22 mouse cellular contexts compared by ENCODE assay signal in the genomic region with DNA sequence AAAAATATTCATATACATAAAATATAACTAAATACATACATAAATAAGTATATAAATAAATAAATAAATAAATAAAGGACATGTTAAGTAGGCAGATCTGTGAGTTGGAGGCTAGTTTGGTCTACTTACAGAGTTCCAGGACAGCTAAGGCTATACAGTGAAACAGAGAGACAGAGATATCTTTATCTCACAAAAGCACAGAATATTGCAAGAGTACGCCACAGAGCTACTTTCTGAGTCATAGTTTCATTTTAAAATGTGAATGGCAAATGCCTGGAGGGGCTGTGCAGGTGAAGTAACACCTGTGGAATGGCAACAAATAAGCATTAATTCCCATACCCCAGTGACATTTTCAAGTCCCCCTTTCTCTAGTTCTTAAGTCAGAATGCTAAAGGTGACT. TPM values are rescaled to one million over a fixed set of nuclear protein-coding genes. Genes with fewer than 3 reads are reported as not detected.
DNase-seq lines count a peak whose midpoint lies in the region; ATAC-seq lines count a peak whose summit lies in the region.
"Had no signal": no experiment of that assay in that cellular context is flagged by ENCODE, and none has a peak within 500 bp of the region (broad histone marks: within the 10 kb centered on the region; RNA-seq: fewer than 3 reads in every experiment).

No protein-coding gene starts in this region.

- peak overlapping the region; percentile 6 for H3K4me2 ChIP-seq in liver, embryonic 11.5 days
- 0 out of 2 replicates have a peak overlapping the region, but pooled peaks have one; percentile 19 for H3K4me2 ChIP-seq in liver, embryonic 15.5 days
- H3K4me2 ChIP-seq in hindbrain, embryonic 13.5 days = no peak overlapping the region
- H3K4me2 ChIP-seq: embryonic facial prominence, embryonic 15.5 days; forebrain, embryonic 12.5 days; hindbrain, embryonic 12.5 days had no signal

- DNase-seq in liver, embryonic 11.5 days (ENCODE audit: low spot score) = no peak
- no peak for DNase-seq in liver
- peak; percentile 43 for DNase-seq in induced T-regulatory cell, adult 2 months (ENCODE audit: low read depth)
- no peak for DNase-seq in right cerebral cortex, postnatal 14 days
- no peak for DNase-seq in left cerebral cortex, adult 9 months (ENCODE audit: low spot score in 2 of 2)
- DNase-seq: adrenal gland, adult 8-10 months; adrenal gland, postnatal 36 days; cerebellum, adult 11 months; cerebellum, adult 8-10 months; cerebellum, postnatal 14 days; embryo, embryonic 11 days; gastrocnemius, postnatal 10 days; heart, adult 18-20 months; heart, postnatal 10 days; heart, postnatal 4 days had no signal

- H3K27ac ChIP-seq in liver, embryonic 11.5 days (ENCODE audit: low read depth, low read length) = no peak overlapping the region
- no peak overlapping the region; the same call in 1 of the 2 replicates for H3K27ac ChIP-seq in liver, embryonic 15.5 days (replicated peaks)
- no peak overlapping the region for H3K27ac ChIP-seq in hindbrain, embryonic 13.5 days
- H3K27ac ChIP-seq: embryonic facial prominence, embryonic 15.5 days; forebrain, embryonic 12.5 days; heart, embryonic 10.5 days; hindbrain, embryonic 12.5 days had no signal

- no peaks in the 10 kb centered on the region for H3K36me3 ChIP-seq in liver, embryonic 11.5 days (ENCODE audit: control insufficient read depth, insufficient read depth, low read length)
- H3K36me3 ChIP-seq in liver, embryonic 15.5 days (replicated peaks) = no peaks in the 10 kb centered on the region
- no peaks in the 10 kb centered on the region for H3K36me3 ChIP-seq in hindbrain, embryonic 13.5 days
- H3K36me3 ChIP-seq: embryonic facial prominence, embryonic 15.5 days; forebrain, embryonic 12.5 days; heart, embryonic 10.5 days; hindbrain, embryonic 12.5 days had no signal

- peaks cover 11% of the 10 kb centered on the region for H3K4me1 ChIP-seq in liver, embryonic 11.5 days (replicated peaks; ENCODE audit: control insufficient read depth, insufficient read depth, low read length)
- peaks cover 40% of the 10 kb centered on the region for H3K4me1 ChIP-seq in liver, embryonic 15.5 days (replicated peaks)
- H3K4me1 ChIP-seq in hindbrain, embryonic 13.5 days (replicated peaks) = peaks cover 16% of the 10 kb centered on the region

- WGBS in liver, embryonic 11.5 days = 53% methylated on average over 1 of the region's 1 CpGs
- 25% methylated on average over 1 of the region's 1 CpGs for WGBS in liver, embryonic 15.5 days (ENCODE audit: insufficient replicate concordance)
- WGBS in hindbrain, embryonic 13.5 days = 89% methylated on average over 1 of the region's 1 CpGs

- H3K9me3 ChIP-seq in liver, embryonic 11.5 days (ENCODE audit: control insufficient read depth, low read length) = no peaks in the 10 kb centered on the region
- no peaks in the 10 kb centered on the region for H3K9me3 ChIP-seq in liver, embryonic 15.5 days (replicated peaks)
- H3K9me3 ChIP-seq in hindbrain, embryonic 13.5 days = no peaks in the 10 kb centered on the region
- H3K9me3 ChIP-seq: embryonic facial prominence, embryonic 15.5 days; forebrain, embryonic 12.5 days; heart, embryonic 10.5 days; hindbrain, embryonic 12.5 days had no signal

- no peak overlapping the region for H3K4me3 ChIP-seq in liver, embryonic 11.5 days (ENCODE audit: low read depth, low read length)
- no peak overlapping the region for H3K4me3 ChIP-seq in liver, embryonic 15.5 days (replicated peaks)
- H3K4me3 ChIP-seq in hindbrain, embryonic 13.5 days = no peak overlapping the region
- H3K4me3 ChIP-seq: embryonic facial prominence, embryonic 15.5 days; forebrain, embryonic 12.5 days; heart, embryonic 10.5 days; hindbrain, embryonic 12.5 days had no signal

- ATAC-seq in liver, embryonic 11.5 days (replicated peaks; ENCODE audit: low FRiP score) = no peak
- no peak for ATAC-seq in liver, embryonic 15.5 days (ENCODE audit: insufficient read depth)
- ATAC-seq in hindbrain, embryonic 13.5 days (ENCODE audit: low FRiP score) = no peak
- ATAC-seq: forebrain, embryonic 16.5 days had no signal

- H3K27me3 ChIP-seq in liver, embryonic 11.5 days (replicated peaks; ENCODE audit: control insufficient read depth, insufficient read depth, low read length) = no peaks in the 10 kb centered on the region
- no peaks in the 10 kb centered on the region for H3K27me3 ChIP-seq in liver, embryonic 15.5 days
- H3K27me3 ChIP-seq in hindbrain, embryonic 13.5 days = no peaks in the 10 kb centered on the region
- H3K27me3 ChIP-seq: embryonic facial prominence, embryonic 15.5 days; forebrain, embryonic 12.5 days; hindbrain, embryonic 12.5 days had no signal

- no peak overlapping the region for H3K9ac ChIP-seq in liver, embryonic 11.5 days (ENCODE audit: low read depth, low read length)
- no peak overlapping the region for H3K9ac ChIP-seq in liver, embryonic 15.5 days
- no peak overlapping the region for H3K9ac ChIP-seq in hindbrain, embryonic 13.5 days
- H3K9ac ChIP-seq: embryonic facial prominence, embryonic 15.5 days; forebrain, embryonic 12.5 days; hindbrain, embryonic 12.5 days had no signal

RNA-seq across cellular contexts. Expression of a gene that starts 2.2 kb away (rescaled TPM):
- polyA plus RNA-seq in liver, embryonic 11.5 days (2014; fragmentation: Nextera tagmentation; extraction: Ambion mirVana) = 76.8 and 81.1 TPM in 2 replicates
- polyA plus RNA-seq in liver, embryonic 15.5 days (2015; fragmentation: Nextera tagmentation; extraction: Ambion mirVana) = 57.4 and 62.3 TPM in 2 replicates
- polyA plus RNA-seq in hindbrain, embryonic 13.5 days (2015; fragmentation: Nextera tagmentation; extraction: Ambion mirVana) = 19.1 and 21.0 TPM in 2 replicates

RNA-seq across cellular contexts. Expression of a gene that starts 14.0 kb away (rescaled TPM):
- 22.0 and 23.3 TPM in 2 replicates for polyA plus RNA-seq in liver, embryonic 11.5 days (2014; fragmentation: Nextera tagmentation; extraction: Ambion mirVana)
- 14.9 and 16.5 TPM in 2 replicates for polyA plus RNA-seq in liver, embryonic 15.5 days (2015; fragmentation: Nextera tagmentation; extraction: Ambion mirVana)
- polyA plus RNA-seq in hindbrain, embryonic 13.5 days (2015; fragmentation: Nextera tagmentation; extraction: Ambion mirVana) = 9.6 and 9.9 TPM in 2 replicates

RNA-seq across cellular contexts. Expression of a gene that starts 43.6 kb away (rescaled TPM):
- polyA plus RNA-seq in liver, embryonic 11.5 days (2014; fragmentation: Nextera tagmentation; extraction: Ambion mirVana) = 40.0 and 45.5 TPM in 2 replicates
- 22.2 and 23.5 TPM in 2 replicates for polyA plus RNA-seq in liver, embryonic 15.5 days (2015; fragmentation: Nextera tagmentation; extraction: Ambion mirVana)
- 48.0 and 53.0 TPM in 2 replicates for polyA plus RNA-seq in hindbrain, embryonic 13.5 days (2015; fragmentation: Nextera tagmentation; extraction: Ambion mirVana)

RNA-seq across cellular contexts. Expression of a gene that starts 43.7 kb away (rescaled TPM):
- polyA plus RNA-seq in liver, embryonic 11.5 days (2014; fragmentation: Nextera tagmentation; extraction: Ambion mirVana) = 42.0 and 45.8 TPM in 2 replicates
- 13.4 and 13.5 TPM in 2 replicates for polyA plus RNA-seq in liver, embryonic 15.5 days (2015; fragmentation: Nextera tagmentation; extraction: Ambion mirVana)
- polyA plus RNA-seq in hindbrain, embryonic 13.5 days (2015; fragmentation: Nextera tagmentation; extraction: Ambion mirVana) = 23.4 and 25.0 TPM in 2 replicates
